Mouse (Mus musculus): ENCODE data around the gene Gas2. TPM values are rescaled to one million over a fixed set of nuclear protein-coding genes. Genes with fewer than 3 reads are reported as not detected.
A peak's percentile ranks its signal among the peaks of the same experiment; 100 is the strongest.

Gene Gas2
- total RNA-seq, 2 experiments from 2014 or later = 26.5 to 28.5 TPM

DNA sequence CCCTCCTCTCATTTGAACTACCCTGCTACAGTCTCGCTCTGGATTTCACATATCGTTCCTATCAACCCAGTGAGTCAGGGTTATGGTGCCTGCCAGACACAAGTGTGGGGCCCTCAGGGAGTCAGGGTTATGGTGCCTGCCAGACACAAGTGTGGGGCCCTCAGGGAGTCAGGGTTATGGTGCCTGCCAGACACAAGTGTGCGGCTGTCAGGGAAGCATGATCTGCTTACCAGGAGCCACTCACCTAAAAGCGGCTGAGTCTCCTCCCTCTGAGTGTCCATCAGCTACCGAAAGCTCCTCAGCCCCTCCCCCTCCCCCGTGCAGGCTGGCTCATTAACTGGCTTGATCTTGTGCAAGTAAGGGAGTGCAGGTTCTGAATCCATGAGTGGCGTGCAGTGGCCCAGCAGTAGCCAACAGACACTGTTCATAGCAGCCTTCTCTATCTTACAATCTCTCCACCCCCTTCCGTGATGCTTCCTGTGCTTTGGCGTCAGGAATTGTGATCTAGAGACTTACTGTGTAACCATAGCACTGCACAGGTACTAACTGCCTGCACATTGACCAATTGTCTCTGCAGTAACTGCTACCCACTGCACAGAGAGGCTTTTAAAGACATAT, 93.7 kb downstream of the Gas2 start:
- intact Hi-C loops (cut with DNase I) = no loop called here
- DNase-seq (ENCODE audit: low spot score in 2 of 2) = no peak

DNA sequence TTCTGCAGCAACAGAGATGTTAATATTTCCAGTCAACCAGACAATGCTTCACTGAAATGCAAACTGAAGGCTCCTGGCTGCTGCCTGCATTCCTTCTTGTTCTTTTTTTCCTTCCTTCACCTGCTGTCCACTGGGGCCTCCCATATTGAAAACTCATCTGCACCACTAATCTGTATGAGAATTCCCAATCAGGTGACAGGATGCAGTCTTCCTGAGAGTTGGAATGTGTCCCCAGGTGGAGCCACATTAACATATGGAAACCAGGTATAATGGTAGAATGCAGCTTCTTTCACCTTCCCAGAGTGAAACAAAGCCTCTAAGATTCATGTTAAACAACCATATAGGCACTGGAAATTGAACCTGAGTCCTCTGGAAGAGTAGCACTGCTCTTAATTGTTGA, 96.0 kb downstream of the Gas2 start:
- no peak for DNase-seq (ENCODE audit: low spot score in 2 of 2)
- intact Hi-C loops (cut with DNase I) = no loop called here

DNA sequence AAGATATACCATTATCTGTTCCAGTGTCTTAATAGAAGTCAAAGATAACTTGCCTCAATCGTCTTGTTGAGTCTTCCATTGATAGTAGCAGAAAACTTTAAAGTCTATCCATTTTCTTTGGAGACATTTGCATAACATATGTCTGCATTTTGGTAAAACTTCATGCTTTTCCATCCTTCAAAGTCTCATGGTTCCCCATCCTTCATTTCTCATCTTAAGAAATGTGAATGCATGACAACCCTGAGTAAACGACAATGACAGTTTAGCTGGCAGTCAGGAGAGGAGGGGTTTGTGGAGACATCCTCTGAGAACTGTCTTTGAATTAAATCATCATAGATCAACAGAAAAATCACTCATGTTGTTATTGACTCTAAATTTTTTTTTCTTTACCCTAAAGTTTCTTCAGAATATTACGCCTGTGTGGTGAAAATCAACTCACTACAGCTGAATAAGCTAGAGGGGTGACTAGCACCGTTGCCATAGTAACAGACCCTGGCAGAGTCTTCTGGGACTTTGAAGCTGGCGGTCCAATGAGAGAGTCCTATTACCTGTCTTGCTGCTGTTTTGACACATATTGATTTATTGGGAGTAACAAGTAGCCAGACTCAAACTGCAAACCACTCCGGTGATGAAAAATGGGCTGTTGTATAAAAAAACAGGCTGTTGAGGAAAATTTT, 99.0 kb downstream of the Gas2 start:
- intact Hi-C loops (cut with DNase I) = no loop called here
- no peak for DNase-seq (ENCODE audit: low spot score in 2 of 2)

DNA sequence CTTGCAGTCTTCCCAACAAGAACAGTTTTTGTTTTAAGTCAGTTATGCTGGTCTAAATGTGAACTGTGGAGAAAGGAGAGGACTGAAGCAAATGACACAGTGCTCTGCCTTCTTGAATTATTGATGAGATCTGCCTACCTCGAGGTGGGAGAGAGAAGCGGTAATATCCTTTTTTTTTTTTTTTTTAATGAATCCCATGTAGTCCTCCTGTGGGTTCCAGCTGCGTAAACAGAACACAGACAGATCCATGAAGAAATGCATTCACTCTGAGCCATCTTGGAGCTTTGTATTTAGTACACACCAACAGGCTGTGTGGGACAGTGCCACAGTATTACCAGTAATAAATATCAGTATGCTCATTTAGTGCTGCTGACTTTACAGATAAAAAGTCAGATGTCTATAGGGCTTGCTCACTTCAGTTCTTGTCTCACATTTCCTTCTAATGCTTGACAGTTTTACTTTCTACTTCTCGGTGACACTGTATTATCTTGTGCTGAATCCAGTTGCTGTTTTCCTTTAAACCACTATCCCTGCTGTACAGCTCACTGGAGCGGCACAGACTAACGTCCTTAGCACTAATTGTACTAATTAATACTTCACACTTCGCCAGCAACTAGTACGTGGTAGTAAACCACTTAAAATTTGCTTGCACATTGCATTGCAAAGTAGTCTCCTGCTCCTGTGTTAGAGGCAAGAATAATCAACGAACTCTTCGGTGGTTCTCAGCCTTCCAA, 100.6 kb downstream of the Gas2 start:
- no peak for DNase-seq (ENCODE audit: low spot score in 2 of 2)
- intact Hi-C loops (cut with DNase I) = no loop called here

DNA sequence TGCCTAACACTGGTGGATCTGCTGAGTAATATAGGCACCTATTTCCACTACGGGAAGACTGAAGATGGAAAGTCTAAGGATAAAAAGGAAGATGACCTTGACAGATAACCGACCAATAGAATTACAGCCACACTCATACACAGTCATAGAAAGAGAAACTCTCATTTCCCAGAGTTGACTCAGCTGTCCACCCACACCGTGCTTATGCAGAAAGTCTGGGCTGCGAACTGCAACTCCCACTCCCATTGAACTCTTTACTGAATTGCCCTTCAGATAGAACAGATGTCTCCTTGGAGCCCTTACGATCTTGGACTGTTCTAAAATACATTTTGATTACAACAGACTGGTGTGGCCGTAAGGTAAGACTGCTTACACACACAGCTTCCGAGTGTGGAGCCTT, 102.9 kb downstream of the Gas2 start:
- peak; percentile 33 to 39 for DNase-seq (ENCODE audit: low spot score in 2 of 2)
- intact Hi-C loops (cut with DNase I) = no loop called here

DNA sequence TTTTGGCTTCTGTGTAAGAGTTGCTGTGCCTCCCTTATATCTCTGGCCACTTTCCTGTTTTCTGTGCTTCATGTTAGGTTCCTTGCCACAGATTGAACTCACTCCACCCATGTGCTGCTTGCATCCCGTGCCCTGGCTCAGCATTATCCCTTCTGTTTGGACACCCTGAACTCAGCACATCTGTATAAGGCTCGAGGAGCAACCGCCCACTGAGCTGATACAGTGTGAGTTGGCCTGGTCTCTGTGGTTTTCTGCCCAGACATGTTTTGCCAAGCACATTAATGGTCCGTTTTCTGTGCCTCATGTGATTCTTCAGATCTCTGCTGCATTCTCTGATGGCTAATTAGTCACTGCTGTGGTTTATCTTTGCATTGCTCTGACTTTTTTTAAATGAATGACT, 105.8 kb downstream of the Gas2 start:
- intact Hi-C loops (cut with DNase I) = no loop called here
- DNase-seq (ENCODE audit: low spot score in 2 of 2) = no peak

DNA sequence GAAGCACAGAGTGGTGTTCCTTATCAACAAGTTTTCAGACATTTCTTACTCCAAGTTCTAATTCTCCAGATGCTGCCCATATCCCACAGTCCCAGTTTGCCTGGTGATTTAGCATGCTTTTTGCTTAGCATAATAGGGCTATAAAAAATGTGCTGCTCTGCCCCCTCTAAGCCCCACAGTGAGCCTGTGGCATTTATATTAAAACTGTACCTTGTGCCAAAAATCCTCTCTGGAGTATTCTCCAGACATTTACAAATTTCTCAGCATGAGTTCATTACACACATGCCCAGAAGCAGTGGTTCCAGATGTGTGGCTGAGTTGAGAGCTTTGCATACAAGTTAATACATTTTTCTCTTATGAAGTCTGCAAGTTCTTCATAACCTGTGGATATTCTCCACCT, 107.6 kb downstream of the Gas2 start:
- no peak for DNase-seq (ENCODE audit: low spot score in 2 of 2)
- intact Hi-C loops (cut with DNase I) = no loop called here

DNA sequence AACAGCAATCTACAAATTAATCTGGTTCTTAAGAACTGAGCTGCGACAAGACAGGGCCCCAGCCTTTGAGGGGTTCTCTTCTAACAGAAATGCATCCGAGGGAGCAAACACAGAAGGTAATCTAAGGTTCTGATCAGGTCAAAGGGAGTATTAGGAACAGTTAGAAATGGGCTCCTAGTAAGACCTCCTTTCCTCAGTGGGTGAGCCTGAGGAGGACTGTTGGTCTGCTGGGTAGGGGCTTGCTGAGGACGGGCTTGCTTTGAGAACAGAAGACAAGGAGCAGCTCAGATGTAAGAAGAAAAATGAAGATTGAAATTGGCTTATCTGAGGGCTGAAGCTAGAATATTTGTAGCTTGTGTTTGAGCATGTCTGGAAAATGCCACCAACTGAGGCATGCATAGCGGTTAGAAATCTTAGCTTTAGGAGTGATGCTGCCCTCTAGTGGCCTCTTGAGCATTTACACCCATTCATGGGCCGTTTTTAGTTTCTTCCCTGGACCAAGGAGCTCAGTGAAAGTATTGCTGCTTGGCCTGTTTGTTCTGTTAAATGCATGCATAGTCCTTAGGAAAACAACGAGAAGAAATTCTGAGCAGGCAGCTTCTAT, 110.5 kb downstream of the Gas2 start:
- intact Hi-C loops (cut with DNase I) = loop anchor here (5.0 to 10.0 kb wide), 3 partner anchors 108 to 465 kb away; partner anchors contain the start of genes Fancf, Gas2 and Slc17a6
- peak; percentile 23 to 57 for DNase-seq (ENCODE audit: low spot score in 2 of 2)

DNA sequence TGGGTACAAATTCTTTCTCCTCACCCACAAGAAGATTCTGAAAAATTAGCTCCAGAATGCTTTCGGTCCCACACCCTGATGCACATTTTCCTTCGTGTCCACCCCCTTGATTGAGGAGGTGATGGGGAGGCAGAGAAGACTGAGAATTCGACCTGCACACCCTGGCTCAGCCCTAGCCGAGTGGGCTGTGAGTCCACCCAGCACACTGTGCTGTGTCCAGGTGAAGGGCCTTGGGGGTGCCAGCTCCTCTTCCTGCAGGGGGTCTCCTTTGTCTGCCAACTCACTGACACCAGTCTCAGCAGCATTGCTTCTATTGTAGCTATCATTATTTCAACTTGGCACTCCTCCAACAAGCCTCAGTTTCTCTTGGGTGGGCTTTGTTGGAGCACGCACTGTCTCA, 111.3 kb downstream of the Gas2 start:
- intact Hi-C loops (cut with DNase I) = loop anchor here (5.0 to 10.0 kb wide), 3 partner anchors 108 to 466 kb away; partner anchors contain the start of genes Fancf, Gas2 and Slc17a6
- DNase-seq (ENCODE audit: low spot score in 2 of 2) = no peak

DNA sequence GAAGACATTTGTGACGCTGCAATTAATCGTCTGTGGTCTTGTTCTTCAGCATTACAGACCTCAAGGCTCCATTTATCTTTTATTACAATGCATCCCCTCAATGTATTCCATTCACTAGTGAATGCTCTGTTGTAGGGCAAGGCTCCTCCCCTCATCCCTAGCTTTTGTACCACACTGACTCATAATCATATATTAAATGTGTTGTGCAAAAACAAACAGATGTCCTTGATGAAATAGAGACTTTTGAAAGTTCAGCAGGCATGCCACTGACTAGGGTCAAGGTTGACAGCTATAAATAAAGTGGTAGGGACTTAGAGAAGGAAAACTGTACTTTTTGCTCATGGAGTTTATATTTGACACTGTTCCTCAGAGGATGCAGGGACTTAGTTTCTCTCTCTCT, 111.7 kb downstream of the Gas2 start:
- intact Hi-C loops (cut with DNase I) = loop anchor here (5.0 to 10.0 kb wide), 3 partner anchors 109 to 466 kb away; partner anchors contain the start of genes Fancf, Gas2 and Slc17a6
- DNase-seq (ENCODE audit: low spot score in 2 of 2) = no peak

DNA sequence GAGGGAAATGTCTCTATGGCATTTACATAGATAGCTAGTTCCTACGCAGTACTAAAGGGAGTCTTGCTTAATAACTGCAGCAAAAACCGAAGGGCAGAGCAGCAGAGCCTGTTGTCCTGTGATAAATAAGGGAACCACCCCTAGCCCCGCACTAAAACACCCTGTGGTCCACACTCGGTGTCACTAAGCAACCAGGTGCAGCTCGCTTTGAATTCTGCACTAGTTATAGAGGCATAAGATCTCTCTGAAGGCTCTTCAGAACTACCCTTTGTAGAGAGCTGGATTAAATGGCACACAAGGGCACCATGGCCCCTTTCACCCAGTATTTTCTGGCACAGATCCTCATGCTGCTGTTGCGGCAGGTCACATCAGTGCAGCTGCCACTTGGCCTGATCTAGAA, 113.4 kb downstream of the Gas2 start:
- DNase-seq (ENCODE audit: low spot score in 2 of 2) = no peak
- intact Hi-C loops (cut with DNase I) = loop anchor here (10.0 kb wide), 1 partner anchor 110 kb away; the partner anchor contains the start of genes Fancf and Gas2

DNA sequence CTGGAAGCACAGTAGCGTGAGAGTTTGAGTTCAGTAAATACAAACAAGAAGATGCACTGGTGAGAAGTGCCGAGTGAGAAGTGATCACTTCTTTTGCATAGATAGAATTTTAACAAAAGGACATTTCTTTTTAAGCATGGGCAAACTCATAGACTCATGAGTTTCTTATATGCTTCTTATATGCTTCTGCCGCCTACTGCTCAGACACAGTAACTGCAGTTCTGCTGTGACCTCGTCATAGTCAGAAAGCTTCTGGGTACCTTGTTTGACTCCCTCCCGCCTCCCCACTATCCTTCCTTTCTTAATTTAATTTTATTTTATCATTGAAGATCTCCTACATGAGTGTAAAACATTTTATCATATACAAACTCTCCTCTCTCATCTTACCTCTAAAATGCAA, 117.5 kb downstream of the Gas2 start:
- no peak for DNase-seq (ENCODE audit: low spot score in 2 of 2)
- intact Hi-C loops (cut with DNase I) = loop anchor here (10.0 kb wide), 1 partner anchor 114 kb away; the partner anchor contains the start of genes Fancf and Gas2

DNA sequence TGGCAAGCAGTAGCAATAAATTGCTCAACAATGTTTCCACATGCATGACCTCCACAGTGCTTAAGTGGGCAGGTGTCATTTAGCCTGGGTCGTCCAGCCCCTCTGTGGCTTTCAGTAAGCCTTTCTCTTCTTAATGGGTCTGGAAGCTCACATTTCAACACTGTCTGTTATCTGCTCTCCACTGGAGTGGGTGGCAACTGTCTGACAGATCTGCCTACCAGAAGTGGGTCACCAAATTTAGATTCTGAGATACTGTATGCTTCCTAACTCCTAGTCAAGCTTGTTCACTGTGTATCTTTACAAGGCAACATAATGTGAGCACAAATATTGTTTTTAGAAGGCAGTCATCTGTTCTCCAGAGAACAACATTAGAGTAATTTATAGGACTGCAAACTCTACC, 120.5 kb downstream of the Gas2 start:
- no peak for DNase-seq (ENCODE audit: low spot score in 2 of 2)
- intact Hi-C loops (cut with DNase I) = no loop called here

DNA sequence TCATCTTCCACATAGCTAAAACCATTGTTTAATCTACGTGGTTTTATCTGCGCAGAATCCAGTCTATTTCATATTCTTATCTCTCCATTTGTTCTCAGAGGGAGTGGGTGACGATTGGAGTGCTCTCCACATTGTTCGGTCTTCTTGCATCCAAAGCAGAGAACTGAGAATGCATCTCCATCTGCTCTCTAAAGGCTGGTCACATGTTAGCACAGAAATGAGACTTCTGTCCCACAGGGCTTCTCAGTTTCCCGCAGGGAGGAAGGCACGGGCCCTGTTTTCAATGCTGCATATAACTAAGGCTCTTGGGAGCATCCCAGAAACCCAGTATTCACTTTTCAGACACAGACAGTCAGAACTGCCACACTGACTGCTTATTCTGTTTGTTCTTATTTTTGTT, 123.9 kb downstream of the Gas2 start:
- intact Hi-C loops (cut with DNase I) = no loop called here

DNA sequence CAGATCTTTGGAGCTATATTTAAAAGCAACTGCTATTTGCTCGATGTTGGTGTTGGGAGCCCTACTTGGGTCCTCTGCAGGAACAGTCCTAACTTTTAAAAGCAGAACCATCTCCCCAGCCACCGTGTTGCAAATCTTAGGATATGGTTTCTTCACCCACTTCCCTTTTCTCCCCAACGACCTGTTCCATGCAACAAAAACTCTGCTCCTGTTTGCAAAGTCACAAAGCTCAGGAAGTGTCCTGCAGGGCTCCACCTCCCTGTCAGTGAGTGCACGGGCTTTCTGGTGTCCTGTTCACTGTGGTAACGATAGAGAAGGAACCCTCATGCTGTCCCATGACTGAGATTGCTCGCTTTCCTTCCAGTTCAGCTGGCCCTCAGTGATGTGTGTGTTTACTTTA, 125.1 kb downstream of the Gas2 start:
- DNase-seq (ENCODE audit: low spot score in 2 of 2) = no peak
- intact Hi-C loops (cut with DNase I) = no loop called here

More for the DNA sequence above, 123.9 kb downstream of the Gas2 start:
- DNase-seq (ENCODE audit: low spot score in 2 of 2) = no peak

DNA sequence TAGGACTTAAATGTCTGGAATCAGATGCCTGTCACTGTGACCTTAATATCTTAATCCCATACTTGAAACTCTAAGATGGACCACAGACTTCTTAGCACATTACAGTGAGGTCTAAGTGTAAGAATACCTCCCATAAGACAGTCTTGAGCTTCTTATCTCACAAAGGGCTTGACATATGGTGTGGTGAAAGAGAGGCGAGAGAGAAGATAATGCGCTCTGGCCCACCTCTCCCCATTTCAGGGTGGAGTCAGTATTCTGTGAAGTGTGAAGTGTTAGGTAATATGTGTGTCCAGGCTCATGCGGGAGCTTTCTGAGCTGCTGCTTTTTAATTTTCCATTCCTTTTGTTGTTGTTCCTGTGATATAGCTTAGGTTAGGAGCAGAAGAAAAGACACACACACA, 129.2 kb downstream of the Gas2 start:
- intact Hi-C loops (cut with DNase I) = no loop called here

DNA sequence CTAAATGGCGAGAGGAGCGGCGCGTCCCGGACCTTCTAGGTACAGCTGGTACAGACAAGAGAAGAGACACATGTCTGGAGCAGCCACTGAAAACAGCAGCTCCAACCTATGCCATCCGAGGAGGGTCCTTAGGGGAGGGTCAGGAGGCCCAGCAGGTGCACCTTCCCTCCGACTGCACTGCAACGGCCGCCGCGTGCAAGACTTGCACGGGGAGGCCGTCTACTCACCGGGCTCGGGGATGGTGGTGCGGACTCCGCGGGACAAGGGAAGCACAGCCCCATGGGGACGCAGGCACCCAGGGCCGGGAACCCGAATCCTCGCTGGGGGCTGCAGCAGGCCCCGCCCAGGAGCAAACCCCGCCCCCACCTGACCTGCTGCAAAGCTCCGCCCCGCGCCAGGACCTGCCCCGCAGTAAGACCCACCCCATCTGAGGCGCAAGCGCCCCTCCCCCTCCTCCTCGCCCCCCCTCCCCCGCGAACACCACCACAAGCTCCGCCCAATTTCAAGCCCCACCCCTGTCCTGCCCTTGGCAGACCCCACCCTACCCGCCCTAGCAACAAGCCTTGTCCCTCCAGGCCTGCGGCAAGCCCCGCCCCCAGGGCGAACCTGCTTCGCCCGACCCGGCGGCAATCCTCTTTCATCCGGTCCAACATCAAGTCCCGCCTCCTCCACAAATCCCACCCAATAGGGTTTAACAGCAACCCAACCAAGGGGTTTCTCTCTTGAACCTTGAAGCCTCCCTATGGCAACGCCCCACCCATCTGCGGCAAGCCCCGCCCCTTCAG, 143.9 kb downstream of the Gas2 start, which contains the start of gene Svip:
TSS of gene Svip (minus strand) at position 508 of the 785 bp plus-strand sequence.
- intact Hi-C loops (cut with DNase I) = no loop called here
- peak; percentile 89 to 90 for DNase-seq (ENCODE audit: low spot score in 2 of 2)

More for the DNA sequence above, 129.2 kb downstream of the Gas2 start:
- DNase-seq (ENCODE audit: low spot score in 2 of 2) = no peak

DNA sequence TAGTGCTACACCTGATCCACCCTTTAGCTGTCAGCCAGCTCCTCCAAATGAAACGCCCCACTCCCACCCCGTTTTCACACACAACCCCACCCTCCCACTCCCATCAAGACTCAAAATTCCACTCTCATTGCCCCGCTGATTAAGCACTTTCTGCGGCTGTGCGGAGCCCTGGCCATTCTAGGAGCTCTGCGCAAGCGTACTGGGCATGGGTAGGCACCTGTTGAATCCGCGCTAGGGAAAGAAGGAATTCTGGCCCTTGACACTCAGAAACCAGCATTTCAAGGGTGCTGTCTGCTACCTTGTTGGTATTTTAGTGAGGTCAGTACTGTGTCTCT, 144.4 kb downstream of the Gas2 start:
- intact Hi-C loops (cut with DNase I) = no loop called here
- no peak for DNase-seq (ENCODE audit: low spot score in 2 of 2)

DNA sequence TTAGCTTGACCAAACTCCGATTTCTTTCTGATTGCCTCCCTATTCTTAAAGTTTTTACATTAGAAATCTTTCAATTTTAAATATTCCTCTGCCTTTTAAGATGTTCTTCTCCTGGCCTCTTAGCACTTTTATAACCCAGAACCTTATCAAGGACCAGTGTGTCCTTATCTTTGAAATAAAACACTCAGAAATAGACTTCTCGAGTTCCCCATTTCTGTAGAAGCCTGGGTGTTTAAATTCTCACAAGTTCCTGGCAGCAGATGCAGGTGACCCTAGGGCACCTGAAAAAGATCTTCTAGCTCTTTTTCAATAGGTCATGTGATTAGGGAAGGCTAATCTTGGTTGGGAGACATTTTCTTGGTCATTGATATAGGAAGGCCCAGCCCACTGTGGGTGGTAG, 145.3 kb downstream of the Gas2 start:
- intact Hi-C loops (cut with DNase I) = no loop called here
- DNase-seq (ENCODE audit: low spot score in 2 of 2) = no peak
